Mouse (Mus musculus) heart, embryonic 11.5 days (tissue): Measurements from ENCODE around the gene Skap2. TPM values are rescaled to one million over a fixed set of nuclear protein-coding genes. Genes with fewer than 3 reads are reported as not detected.

Experiments
- ATAC-seq: fragments of 200-750 bp; cut with Nextera tagmentation; replicated peaks from 2 replicates; pipeline ENCODE4 v1.8.0; 2017; ENCODE audit warnings: moderate library complexity; ENCODE audit not compliant: insufficient number of reproducible peaks, low FRiP score, low TSS enrichment
- H3K27ac ChIP-seq: fragments of 300-500 bp; sonication (generic); 2 replicates; pipeline ENCODE4 v1.5.1; 2014; ENCODE audit warnings: mild to moderate bottlenecking, low read depth, low read length
- H3K27me3 ChIP-seq: fragments of 300-500 bp; sonication (generic); 2 replicates; pipeline ENCODE4 v1.6.1; 2014; ENCODE audit warnings: mild to moderate bottlenecking, low read length, mixed read lengths; ENCODE audit not compliant: control insufficient read depth, insufficient read depth
- H3K36me3 ChIP-seq: fragments of 300-500 bp; sonication (generic); 2 replicates; pipeline ENCODE4 v1.6.1; 2014; ENCODE audit warnings: mild to moderate bottlenecking, low read length, moderate library complexity, mixed read lengths; ENCODE audit not compliant: control insufficient read depth, insufficient read depth
- H3K4me1 ChIP-seq: fragments of 300-500 bp; sonication (generic); 2 replicates; pipeline ENCODE4 v1.6.1; 2014; ENCODE audit warnings: low read length; ENCODE audit not compliant: control insufficient read depth, insufficient read depth
- H3K4me2 ChIP-seq: fragments of 300-500 bp; sonication (generic); 2 replicates; pipeline ENCODE4 v1.6.1; 2014; ENCODE audit warnings: mild to moderate bottlenecking, moderate library complexity
- H3K4me3 ChIP-seq: fragments of 300-500 bp; sonication (generic); 2 replicates; pipeline ENCODE4 v1.5.1; 2014; ENCODE audit warnings: low read depth, low read length
- H3K9ac ChIP-seq: fragments of 300-500 bp; sonication (generic); 2 replicates; pipeline ENCODE4 v1.6.1; 2014; ENCODE audit warnings: mild to moderate bottlenecking, low read depth, low read length, moderate library complexity
- H3K9me3 ChIP-seq: fragments of 300-500 bp; sonication (generic); replicated peaks from 2 replicates; pipeline ENCODE4 v1.6.1; 2016; ENCODE audit warnings: low read length; ENCODE audit not compliant: control insufficient read depth
- WGBS: fragments of 180-500 bp; shearing (Covaris S2); extraction: QIAGEN DNeasy Blood & Tissue Kit; methylation state at CpG from one replicate; pipeline ENCODE4 v1.1.7; 2014; ENCODE audit not compliant: insufficient replicate concordance; 5-methylcytosine and 5-hydroxymethylcytosine counted together
- polyA plus RNA-seq: library from polyadenylated mRNA; unstranded; fragments of >200 nt; fragmentation: Nextera tagmentation; extraction: Ambion mirVana; gene quantifications from 2 replicates; pipeline ENCODE4 v1.2.1, GENCODE M21; 2014

Gene Skap2
- polyA plus RNA-seq, 1 experiment from 2014 or later = 16.1 TPM

DNA sequence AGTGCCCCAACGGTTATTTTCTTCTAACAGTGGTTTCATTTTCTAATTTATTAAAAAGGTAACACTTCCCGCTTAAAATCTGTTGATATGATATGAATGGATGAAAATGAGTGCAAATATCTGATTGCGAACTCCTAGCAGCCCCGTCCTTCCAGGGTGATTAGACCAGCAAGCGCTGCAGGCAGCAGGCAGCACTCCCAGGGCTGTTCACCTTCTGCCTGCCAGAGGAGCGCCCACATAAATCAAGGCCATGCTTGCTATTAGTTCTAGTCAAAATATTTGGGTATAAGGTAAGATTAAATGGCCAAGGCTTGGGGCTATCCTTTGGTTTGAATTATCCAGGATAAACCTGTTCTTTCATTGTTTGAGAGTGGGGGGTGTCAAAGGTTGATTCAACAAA, 3.0 kb downstream of the Skap2 start:
- Histone ChIP-seq H3K4me1 (peaks cover 4% of the 10 kb centered on the region; the same call in 1 of the 2 replicates), H3K36me3 (no peaks in the 10 kb centered on the region), H3K9ac (no peak overlapping the region), H3K4me2 (no peak overlapping the region), H3K9me3 (no peaks in the 10 kb centered on the region), H3K4me3 (no peak overlapping the region), H3K27me3 (peaks cover 56% of the 10 kb centered on the region), H3K27ac (no peak overlapping the region)
- ATAC-seq = no peak
- WGBS = 54% methylated on average over 6 of the region's 6 CpGs

DNA sequence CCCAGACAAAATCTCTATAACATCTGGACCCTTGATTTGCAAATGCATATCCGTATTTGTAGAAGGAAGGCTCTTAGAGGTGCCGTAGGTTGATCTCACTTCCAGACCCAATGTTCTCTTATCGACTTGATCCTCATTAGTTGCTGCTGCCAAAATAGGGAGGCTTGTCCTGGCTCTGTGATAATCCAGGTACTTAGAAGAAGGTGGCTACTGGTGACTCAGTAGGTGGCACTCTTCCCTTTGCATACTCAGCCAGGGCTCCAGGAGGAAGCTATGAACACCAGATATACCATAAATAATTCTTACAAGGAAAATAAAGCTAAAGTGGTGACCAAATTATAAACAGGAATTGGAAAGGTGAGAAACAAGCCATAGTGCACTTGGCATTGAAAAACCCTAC, 3.6 kb downstream of the Skap2 start:
- Histone ChIP-seq H3K9me3 (no peaks in the 10 kb centered on the region), H3K4me1 (peaks cover 4% of the 10 kb centered on the region; the same call in 1 of the 2 replicates), H3K4me2 (no peak overlapping the region), H3K9ac (no peak overlapping the region), H3K36me3 (no peaks in the 10 kb centered on the region), H3K27ac (no peak overlapping the region), H3K4me3 (no peak overlapping the region), H3K27me3 (peaks cover 63% of the 10 kb centered on the region)
- 23% methylated on average over 3 of the region's 3 CpGs for WGBS
- no peak for ATAC-seq

DNA sequence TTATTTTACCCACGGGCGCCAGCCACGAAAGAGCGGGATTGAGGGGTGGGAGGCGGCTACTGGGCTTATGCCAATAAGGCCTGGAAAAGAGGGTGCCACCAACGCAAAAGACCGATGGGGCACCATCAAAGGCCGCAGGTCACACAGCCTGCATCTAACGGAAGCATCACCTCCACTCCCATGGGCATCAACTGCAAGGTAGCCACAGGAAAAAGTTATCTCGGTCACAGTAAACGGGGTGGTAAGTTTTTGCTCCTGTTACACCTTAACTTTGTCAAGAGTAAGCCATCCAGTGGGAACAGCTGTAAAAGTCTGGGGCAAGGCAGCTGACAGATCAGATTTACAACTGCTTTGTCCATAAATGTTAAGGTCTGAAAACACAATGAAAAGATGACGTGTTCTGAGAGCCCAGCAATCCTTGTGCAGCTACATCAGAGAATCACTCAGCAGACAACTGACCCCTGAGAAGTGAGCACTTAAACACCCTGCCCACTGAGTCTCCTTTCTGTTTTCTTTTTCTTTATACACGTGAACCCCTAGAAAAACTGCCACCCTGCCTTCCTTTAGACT, 5.6 kb downstream of the Skap2 start:
- Histone ChIP-seq H3K4me3 (peak overlapping the region; percentile 19; the same call in 1 of the 2 replicates), H3K36me3 (no peaks in the 10 kb centered on the region), H3K9ac (no peak overlapping the region), H3K27me3 (peaks cover 61% of the 10 kb centered on the region), H3K4me1 (peaks cover 4% of the 10 kb centered on the region; the same call in 1 of the 2 replicates), H3K9me3 (no peaks in the 10 kb centered on the region), H3K27ac (no peak overlapping the region), H3K4me2 (peak overlapping the region; percentile 54)
- WGBS = 5% methylated on average over 13 of the region's 13 CpGs
- no peak for ATAC-seq

DNA sequence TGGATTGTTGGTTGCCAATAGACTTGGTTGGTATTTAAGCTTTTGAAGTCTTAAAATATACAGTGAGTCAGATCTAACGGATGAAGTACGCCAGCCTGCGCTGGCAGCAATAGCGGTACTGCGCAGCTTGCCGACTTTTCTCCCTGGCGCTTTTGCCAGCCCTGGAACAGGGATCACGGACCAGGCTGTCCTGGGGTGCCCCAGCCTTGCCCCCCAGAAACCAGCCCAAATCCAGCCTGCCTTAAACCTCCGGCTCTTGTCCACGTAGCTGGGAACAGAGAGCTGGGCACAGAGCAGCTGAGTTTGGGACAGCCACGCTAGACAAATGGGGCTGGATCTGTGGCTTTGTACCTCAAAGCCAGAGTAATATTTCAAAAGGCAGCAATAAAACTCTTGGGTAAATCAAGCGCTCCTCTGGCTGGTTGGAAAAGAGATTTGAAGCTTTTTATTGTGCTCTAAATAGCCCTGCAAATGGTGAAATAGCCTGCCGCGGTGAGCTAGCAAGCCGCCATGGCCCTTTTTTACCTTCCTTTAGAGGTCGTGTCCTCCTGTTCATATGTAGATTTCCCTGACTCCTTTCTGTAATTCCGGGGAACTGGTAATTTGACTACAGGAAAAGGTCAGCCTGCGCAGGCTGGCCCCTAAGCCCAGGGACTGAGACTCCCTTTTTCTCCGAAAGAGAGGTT, 6.2 kb downstream of the Skap2 start:
- Histone ChIP-seq H3K36me3 (no peaks in the 10 kb centered on the region), H3K27ac (no peak overlapping the region), H3K27me3 (peaks cover 56% of the 10 kb centered on the region), H3K9ac (no peak overlapping the region), H3K4me3 (peak overlapping the region; percentile 19; the same call in 1 of the 2 replicates), H3K4me1 (peaks cover 4% of the 10 kb centered on the region; the same call in 1 of the 2 replicates), H3K4me2 (peak overlapping the region; percentile 54), H3K9me3 (no peaks in the 10 kb centered on the region)
- ATAC-seq = no peak
- WGBS = 3% methylated on average over 19 of the region's 19 CpGs

DNA sequence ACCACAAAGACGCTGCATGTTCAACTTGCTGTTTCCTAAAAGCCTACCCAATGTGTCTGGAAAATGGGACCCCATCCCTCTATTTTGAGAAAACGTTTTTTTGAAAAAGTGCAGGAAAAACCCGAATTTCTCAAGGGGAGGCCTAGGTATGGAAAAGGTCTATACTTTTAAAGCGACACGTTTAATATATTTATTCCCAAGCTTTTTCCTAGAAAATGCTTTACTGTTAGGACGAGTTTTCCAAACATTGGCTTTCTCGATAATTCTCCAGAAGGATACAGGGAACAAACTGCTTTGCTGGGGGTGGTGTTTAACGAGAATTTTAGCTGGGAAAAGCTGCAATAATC, 6.8 kb downstream of the Skap2 start:
- Histone ChIP-seq H3K4me3 (peak overlapping the region; percentile 19; the same call in 1 of the 2 replicates), H3K27me3 (peaks cover 51% of the 10 kb centered on the region)

DNA sequence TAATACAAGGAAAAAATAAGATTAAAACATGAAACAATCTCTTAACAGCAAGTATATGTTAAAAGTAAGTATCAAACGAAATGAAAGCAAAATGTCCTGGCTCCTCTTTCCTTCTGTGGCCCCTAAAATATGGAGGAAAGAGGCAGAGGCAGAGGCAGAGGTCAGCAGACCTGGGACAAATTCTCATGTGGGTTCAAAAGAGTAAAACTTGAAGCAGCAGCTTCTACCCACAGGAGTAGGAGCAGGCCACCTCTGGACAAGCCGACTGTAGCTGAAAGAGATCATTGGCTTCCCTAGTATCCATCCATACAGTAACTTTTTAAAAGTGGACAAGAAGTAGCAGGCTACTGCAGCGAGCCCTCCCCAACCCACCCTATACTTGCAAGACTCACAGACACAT, 7.4 kb downstream of the Skap2 start:
- H3K36me3 ChIP-seq = no peaks in the 10 kb centered on the region
- WGBS = 28% methylated on average over 3 of the region's 3 CpGs
- no peaks in the 10 kb centered on the region for H3K9me3 ChIP-seq
- H3K9ac ChIP-seq = no peak overlapping the region
- H3K4me2 ChIP-seq = no peak overlapping the region
- H3K27ac ChIP-seq = no peak overlapping the region
- H3K4me1 ChIP-seq = peaks cover 4% of the 10 kb centered on the region; the same call in 1 of the 2 replicates
- no peak for ATAC-seq
- no peak overlapping the region for H3K4me3 ChIP-seq
- peaks cover 51% of the 10 kb centered on the region for H3K27me3 ChIP-seq

More for the DNA sequence above, 6.8 kb downstream of the Skap2 start:
- Histone ChIP-seq H3K9me3 (no peaks in the 10 kb centered on the region), H3K36me3 (no peaks in the 10 kb centered on the region), H3K9ac (no peak overlapping the region), H3K4me2 (peak overlapping the region; percentile 54), H3K4me1 (peaks cover 4% of the 10 kb centered on the region; the same call in 1 of the 2 replicates), H3K27ac (no peak overlapping the region)
- WGBS = 9% methylated on average over 8 of the region's 8 CpGs
- ATAC-seq = no peak

DNA sequence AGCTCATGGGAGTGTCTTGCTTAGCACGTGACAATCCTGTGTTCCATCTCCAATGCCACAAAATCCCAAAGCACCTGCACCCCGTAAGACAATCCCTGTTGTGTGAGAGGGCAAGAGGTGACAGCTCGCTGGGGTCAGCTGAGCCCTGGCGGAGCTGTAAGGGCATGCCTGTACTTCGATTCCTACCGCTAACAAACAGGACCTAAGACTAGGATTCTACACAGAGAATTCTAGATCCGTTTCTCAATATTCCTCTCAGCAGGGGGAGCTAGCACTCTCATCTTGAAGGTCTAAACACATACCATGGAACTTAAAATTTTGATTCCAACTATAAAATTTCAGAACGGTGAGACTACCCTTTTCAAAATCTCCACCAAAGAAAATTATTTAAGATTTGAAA, 9.7 kb downstream of the Skap2 start:
- H3K27ac ChIP-seq = no peak overlapping the region
- no peak for ATAC-seq
- H3K9ac ChIP-seq = no peak overlapping the region
- no peaks in the 10 kb centered on the region for H3K36me3 ChIP-seq
- no peaks in the 10 kb centered on the region for H3K9me3 ChIP-seq
- peaks cover 4% of the 10 kb centered on the region; the same call in 1 of the 2 replicates for H3K4me1 ChIP-seq
- H3K27me3 ChIP-seq = peaks cover 34% of the 10 kb centered on the region
- H3K4me3 ChIP-seq = no peak overlapping the region
- no peak overlapping the region for H3K4me2 ChIP-seq
- 37% methylated on average over 8 of the region's 8 CpGs for WGBS

DNA sequence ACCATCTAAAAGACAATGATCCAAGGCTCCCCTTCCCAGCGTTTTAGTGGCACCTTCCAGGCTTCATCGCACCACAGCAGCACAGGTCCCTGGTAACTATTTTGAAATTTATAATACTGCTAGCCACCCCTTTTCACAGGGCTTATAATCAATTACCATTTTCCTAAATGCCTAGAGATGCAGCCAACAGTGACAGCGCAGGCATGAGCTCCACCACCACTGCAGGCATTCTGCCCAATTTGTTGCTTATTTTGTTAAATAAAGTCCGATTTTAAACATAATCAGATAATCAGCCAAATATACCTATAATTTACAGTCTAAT, 13.2 kb downstream of the Skap2 start:
- no peak overlapping the region for H3K4me3 ChIP-seq
- H3K9me3 ChIP-seq = no peaks in the 10 kb centered on the region
- H3K4me2 ChIP-seq = no peak overlapping the region
- no peak for ATAC-seq
- WGBS = 83% methylated on average over 4 of the region's 4 CpGs
- H3K4me1 ChIP-seq = no peaks in the 10 kb centered on the region
- H3K36me3 ChIP-seq = no peaks in the 10 kb centered on the region
- no peak overlapping the region for H3K27ac ChIP-seq
- peaks cover 5% of the 10 kb centered on the region for H3K27me3 ChIP-seq
- no peak overlapping the region for H3K9ac ChIP-seq
